Mouse (Mus musculus) lung, adult 2 months (tissue): ENCODE data around the gene Serpina3n.

ENCODE experiments used
- CTCF ChIP-seq: fragments of 200-500 bp; IDR thresholded peaks from 2 replicates; pipeline ENCODE4 v1.5.1; 2011; ENCODE audit warnings: mild to moderate bottlenecking, low read length, control low read depth; ENCODE audit not compliant: insufficient read depth
- POLR2A ChIP-seq: fragments of 200-500 bp; IDR thresholded peaks from 2 replicates; pipeline ENCODE4 v1.6.1; 2011; ENCODE audit warnings: low read depth, mild to moderate bottlenecking, control low read depth, low read length, borderline replicate concordance; ENCODE audit errors: extremely low read depth

- no peak for TF ChIP-seq CTCF
- no peak for TF ChIP-seq POLR2A
Observed at GRCm38 (mm10) chr12:104461372-104461771, 54.8 kb downstream of the Serpina3n start.
